Mouse (Mus musculus) kidney, adult 9 months (tissue): ENCODE measurements around the gene Rnf126.

Source experiments
- DNase-seq: peaks from one replicate; pipeline ENCODE4 v3.0.0; 2022

Gene Rnf126

GRCm38 (mm10) chr10:79766508-79767325 lies at the start of gene Rnf126:
Rnf126 (minus strand) TSS chr10:79766952.
- DNase-seq = peak; percentile 100

GRCm38 (mm10) chr10:79815671-79816494 lies 49.1 kb upstream of the Rnf126 start:
- DNase-seq = peak; percentile 91

- DNase-seq = peak; percentile 89
Observed at GRCm38 (mm10) chr10:79814271-79814842, 47.6 kb upstream of the Rnf126 start.

- DNase-seq = peak; percentile 91
Observed at GRCm38 (mm10) chr10:79811736-79812637, 45.2 kb upstream of the Rnf126 start.

GRCm38 (mm10) chr10:79808728-79809127 lies 42.0 kb upstream of the Rnf126 start:
- DNase-seq = peak; percentile 37

- DNase-seq = peak; percentile 59
Observed at GRCm38 (mm10) chr10:79807826-79808225, 41.1 kb upstream of the Rnf126 start.

GRCm38 (mm10) chr10:79806972-79807371 lies 40.2 kb upstream of the Rnf126 start:
- DNase-seq = peak; percentile 38

GRCm38 (mm10) chr10:79806331-79806730 lies 39.6 kb upstream of the Rnf126 start:
- DNase-seq = no peak

- DNase-seq = peak; percentile 70
Observed at GRCm38 (mm10) chr10:79805636-79806035, 38.9 kb upstream of the Rnf126 start.

GRCm38 (mm10) chr10:79803716-79804323 lies 37.1 kb upstream of the Rnf126 start:
- no peak for DNase-seq

GRCm38 (mm10) chr10:79802331-79802971 lies 35.7 kb upstream of the Rnf126 start:
- DNase-seq = peak; percentile 89

GRCm38 (mm10) chr10:79801837-79802236 lies 35.1 kb upstream of the Rnf126 start:
- DNase-seq = peak; percentile 90

GRCm38 (mm10) chr10:79800508-79800907 lies 33.8 kb upstream of the Rnf126 start:
- DNase-seq = peak; percentile 75

GRCm38 (mm10) chr10:79798289-79798928 lies 31.7 kb upstream of the Rnf126 start:
- peak; percentile 85 for DNase-seq

- DNase-seq = no peak
Observed at GRCm38 (mm10) chr10:79797326-79797725, 30.6 kb upstream of the Rnf126 start.

- no peak for DNase-seq
Observed at GRCm38 (mm10) chr10:79795905-79796304, 29.2 kb upstream of the Rnf126 start.

GRCm38 (mm10) chr10:79794491-79794931 lies 27.8 kb upstream of the Rnf126 start:
- DNase-seq = peak; percentile 93

- peak; percentile 49 for DNase-seq
Observed at GRCm38 (mm10) chr10:79793738-79794490, 27.2 kb upstream of the Rnf126 start.

- peak; percentile 93 for DNase-seq
Observed at GRCm38 (mm10) chr10:79793051-79793737, 26.4 kb upstream of the Rnf126 start, which contains the start of gene Palm. Palm (plus strand) TSS chr10:79793572.
